Mouse (Mus musculus): ENCODE data around the gene Dnmbp.

GRCm38 (mm10) chr19:43981992-43982391, 42.0 kb upstream of the Dnmbp start:
- TF ChIP-seq EP300 (optimal IDR thresholded peaks at IDR 0.05) (no peak), CTCF (IDR thresholded peaks at IDR 0.05; ENCODE audit: low read depth) (no peak)
